Mouse (Mus musculus) intestine, embryonic 16.5 days (tissue): ENCODE data around the gene Sema5a. TPM values are rescaled to one million over a fixed set of nuclear protein-coding genes. Genes with fewer than 3 reads are reported as not detected.

Source experiments
- ATAC-seq: fragments of 200-750 bp; cut with Nextera tagmentation; 2 replicates; pipeline ENCODE4 v1.8.0; 2017; ENCODE audit warnings: moderate TSS enrichment, moderate library complexity
- H3K27ac ChIP-seq: fragments of 300-500 bp; sonication (generic); 2 replicates; pipeline ENCODE4 v1.5.1; 2014; ENCODE audit warnings: mild to moderate bottlenecking, low read length
- H3K27me3 ChIP-seq: fragments of 300-500 bp; sonication (generic); replicated peaks from 2 replicates; pipeline ENCODE4 v1.6.1; 2014; ENCODE audit warnings: low read length, control low read depth, mixed read lengths; ENCODE audit not compliant: control insufficient read depth, insufficient read depth
- H3K36me3 ChIP-seq: fragments of 300-500 bp; sonication (generic); 2 replicates; pipeline ENCODE4 v1.6.1; 2014; ENCODE audit warnings: low read length, control low read depth; ENCODE audit not compliant: control insufficient read depth, insufficient read depth
- H3K4me1 ChIP-seq: fragments of 300-500 bp; sonication (generic); 2 replicates; pipeline ENCODE4 v1.6.1; 2014; ENCODE audit warnings: low read length, control low read depth, mixed read lengths; ENCODE audit not compliant: control insufficient read depth, insufficient read depth
- H3K4me2 ChIP-seq: fragments of 300-500 bp; sonication (generic); 2 replicates; pipeline ENCODE4 v1.6.1; 2014; ENCODE audit warnings: low read depth, low read length, control low read depth
- H3K4me3 ChIP-seq: fragments of 300-500 bp; sonication (generic); 2 replicates; pipeline ENCODE4 v1.5.1; 2014; ENCODE audit warnings: mild to moderate bottlenecking, low read length
- H3K9ac ChIP-seq: fragments of 300-500 bp; sonication (generic); 2 replicates; pipeline ENCODE4 v1.6.1; 2014; ENCODE audit warnings: low read depth, low read length
- H3K9me3 ChIP-seq: fragments of 300-500 bp; sonication (generic); 2 replicates; pipeline ENCODE4 v1.6.1; 2016; ENCODE audit warnings: low read length, control low read depth; ENCODE audit not compliant: control insufficient read depth
- WGBS: fragments of 180-500 bp; shearing (Covaris S2); extraction: QIAGEN DNeasy Blood & Tissue Kit; methylation state at CpG from one replicate; pipeline ENCODE4 v1.1.7; 2014; 5-methylcytosine and 5-hydroxymethylcytosine counted together
- polyA plus RNA-seq: library from polyadenylated mRNA; unstranded; fragments of >200 nt; fragmentation: Nextera tagmentation; extraction: Ambion mirVana; gene quantifications from 2 replicates; pipeline ENCODE4 v1.2.1, GENCODE M21; 2015

Sema5a gene
- polyA plus RNA-seq, 1 experiment from 2014 or later = 12.0 TPM

DNA sequence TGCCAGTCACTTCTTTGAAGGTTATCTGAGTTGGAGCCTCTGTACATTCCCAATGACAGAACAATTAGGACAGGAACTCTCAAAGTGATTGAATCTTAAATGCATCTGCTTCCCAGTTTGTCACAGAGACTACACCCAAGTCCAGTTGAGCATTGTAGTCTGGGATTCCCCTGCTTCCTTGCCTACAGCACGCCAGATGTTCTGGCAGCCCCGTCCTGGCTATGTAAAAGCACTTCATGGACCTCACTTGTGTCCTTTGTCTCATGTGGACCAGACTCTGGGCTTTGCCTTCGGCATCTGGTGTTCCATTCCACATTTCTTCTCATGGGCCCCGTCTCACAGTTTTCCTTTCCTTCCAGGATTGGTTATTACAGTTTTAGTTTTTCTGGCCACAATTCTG, 334.7 kb downstream of the Sema5a start:
- H3K27ac ChIP-seq = no peak overlapping the region
- no peaks in the 10 kb centered on the region for H3K4me1 ChIP-seq
- H3K4me3 ChIP-seq = no peak overlapping the region
- no peak overlapping the region for H3K4me2 ChIP-seq
- no peak overlapping the region for H3K9ac ChIP-seq
- no peaks in the 10 kb centered on the region for H3K9me3 ChIP-seq
- no peak for ATAC-seq
- WGBS = 65% methylated on average over 4 of the region's 4 CpGs
- no peaks in the 10 kb centered on the region for H3K27me3 ChIP-seq
- no peaks in the 10 kb centered on the region for H3K36me3 ChIP-seq

DNA sequence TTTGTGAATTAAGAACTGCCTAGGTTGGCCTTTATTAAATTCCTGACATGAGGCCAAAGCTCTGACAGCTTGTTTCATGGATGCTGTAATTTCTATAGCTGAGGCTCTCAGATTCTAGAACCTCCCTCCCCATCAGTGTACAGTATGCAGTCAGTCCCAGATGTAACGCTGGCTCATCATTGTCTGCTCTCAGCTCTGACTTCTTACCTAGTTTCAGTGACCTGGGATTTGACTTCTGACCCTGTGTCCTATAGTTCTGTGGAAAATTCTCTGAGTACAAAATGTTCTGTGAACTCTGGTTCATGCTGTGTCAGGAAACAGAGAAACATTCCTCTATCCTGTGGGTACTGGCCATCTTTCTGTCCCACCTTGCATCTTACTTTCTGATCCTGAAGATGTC, 346.0 kb downstream of the Sema5a start:
- H3K4me2 ChIP-seq = no peak overlapping the region
- H3K9ac ChIP-seq = no peak overlapping the region
- no peaks in the 10 kb centered on the region for H3K9me3 ChIP-seq
- no peaks in the 10 kb centered on the region for H3K27me3 ChIP-seq
- ATAC-seq = no peak
- 73% methylated on average over 1 of the region's 1 CpGs for WGBS
- H3K4me1 ChIP-seq = no peaks in the 10 kb centered on the region
- H3K36me3 ChIP-seq = no peaks in the 10 kb centered on the region
- no peak overlapping the region for H3K27ac ChIP-seq
- no peak overlapping the region for H3K4me3 ChIP-seq

DNA sequence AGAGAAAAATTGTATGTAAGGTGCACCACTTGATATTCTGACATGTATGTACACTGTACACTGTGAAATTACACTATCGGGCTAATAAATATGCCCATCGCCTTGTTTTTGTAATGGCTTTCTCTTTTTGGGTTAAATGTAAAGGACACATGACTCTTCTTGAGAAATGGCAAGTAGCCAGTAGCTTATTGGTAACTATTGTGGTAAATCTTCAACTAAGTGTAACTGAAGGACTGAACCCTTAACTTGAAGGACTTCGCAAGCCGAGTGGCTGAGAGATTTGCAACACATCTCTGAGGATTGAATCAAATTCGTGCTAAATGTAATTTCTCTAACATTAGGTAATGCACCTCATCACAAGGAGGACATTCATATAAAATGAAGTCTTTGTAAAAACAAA, 349.1 kb downstream of the Sema5a start:
- Histone ChIP-seq H3K4me2 (no peak overlapping the region), H3K36me3 (no peaks in the 10 kb centered on the region), H3K4me1 (no peaks in the 10 kb centered on the region), H3K27ac (no peak overlapping the region), H3K9ac (no peak overlapping the region), H3K9me3 (no peaks in the 10 kb centered on the region), H3K4me3 (no peak overlapping the region), H3K27me3 (no peaks in the 10 kb centered on the region)
- 93% methylated on average over 5 of the region's 5 CpGs for WGBS
- no peak for ATAC-seq

DNA sequence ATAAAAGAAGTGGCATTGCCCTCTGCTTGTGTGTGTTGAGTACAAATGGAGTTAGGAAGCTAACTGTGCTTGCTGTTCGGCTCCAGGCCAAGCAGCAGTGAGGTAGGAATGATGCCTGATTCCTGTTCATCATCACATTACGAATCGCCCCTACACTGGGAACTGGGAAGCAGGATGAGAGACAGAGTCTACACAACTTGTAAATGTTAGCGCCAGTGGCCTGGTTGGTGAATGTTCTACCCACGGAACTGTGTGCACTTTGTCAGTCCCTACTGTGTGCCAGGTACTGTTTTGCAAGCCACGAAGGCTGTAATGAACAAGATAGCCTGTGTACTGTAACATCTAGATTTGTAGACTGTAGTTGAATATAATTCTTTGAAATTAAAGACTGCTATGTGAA, 352.0 kb downstream of the Sema5a start:
- Histone ChIP-seq H3K27ac (no peak overlapping the region), H3K4me1 (no peaks in the 10 kb centered on the region), H3K4me3 (no peak overlapping the region), H3K9me3 (no peaks in the 10 kb centered on the region), H3K4me2 (no peak overlapping the region), H3K36me3 (no peaks in the 10 kb centered on the region), H3K27me3 (no peaks in the 10 kb centered on the region), H3K9ac (no peak overlapping the region)
- no peak for ATAC-seq
- 81% methylated on average over 6 of the region's 6 CpGs for WGBS

DNA sequence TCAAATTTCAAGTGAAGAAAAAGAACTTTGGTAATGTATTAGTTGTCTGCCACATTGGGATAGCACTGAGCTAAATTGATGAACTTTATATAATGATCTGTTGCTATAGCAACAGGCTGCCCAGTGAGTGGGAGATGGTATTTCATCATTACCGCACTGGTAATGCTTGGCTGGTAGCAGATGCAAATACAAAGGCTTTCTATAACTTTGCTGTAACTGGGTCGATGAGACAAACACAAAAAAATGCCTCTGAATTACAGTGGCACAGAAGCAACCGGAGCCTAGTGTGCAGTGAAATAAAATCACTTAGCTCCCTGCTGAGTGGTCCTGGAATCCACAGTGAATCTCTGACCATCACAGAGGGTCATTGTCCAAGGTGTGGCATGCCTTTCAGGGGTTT, 352.6 kb downstream of the Sema5a start:
- 70% methylated on average over 3 of the region's 3 CpGs for WGBS
- Histone ChIP-seq H3K4me3 (no peak overlapping the region), H3K36me3 (no peaks in the 10 kb centered on the region), H3K4me1 (no peaks in the 10 kb centered on the region), H3K27ac (no peak overlapping the region), H3K27me3 (no peaks in the 10 kb centered on the region), H3K9me3 (no peaks in the 10 kb centered on the region), H3K4me2 (no peak overlapping the region), H3K9ac (no peak overlapping the region)
- ATAC-seq = no peak

DNA sequence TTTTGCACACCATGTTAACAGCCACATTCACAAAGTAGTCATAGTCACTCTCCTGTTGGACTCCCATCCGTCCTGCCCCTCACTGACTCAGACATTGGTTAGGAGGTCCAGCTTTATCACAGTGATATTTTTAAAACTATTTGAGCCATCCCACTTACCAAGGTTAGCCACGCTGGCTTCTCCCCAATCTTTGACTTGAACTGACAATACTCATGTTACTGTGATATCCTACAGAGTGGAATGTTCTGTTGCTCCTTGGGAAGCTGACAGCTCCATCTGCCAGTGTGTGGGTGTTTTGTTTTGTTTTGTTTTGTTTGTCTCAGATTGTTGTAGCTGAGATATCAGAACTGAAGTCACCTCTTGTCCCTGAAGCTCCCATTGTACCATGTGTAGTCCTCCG, 362.6 kb downstream of the Sema5a start:
- H3K4me2 ChIP-seq = no peak overlapping the region
- no peak overlapping the region for H3K27ac ChIP-seq
- H3K9ac ChIP-seq = no peak overlapping the region
- H3K4me3 ChIP-seq = no peak overlapping the region
- no peaks in the 10 kb centered on the region; the same call in 1 of the 2 replicates for H3K4me1 ChIP-seq
- no peaks in the 10 kb centered on the region for H3K9me3 ChIP-seq
- no peak for ATAC-seq
- WGBS = 87% methylated on average over 3 of the region's 3 CpGs
- H3K27me3 ChIP-seq = no peaks in the 10 kb centered on the region
- no peaks in the 10 kb centered on the region for H3K36me3 ChIP-seq

DNA sequence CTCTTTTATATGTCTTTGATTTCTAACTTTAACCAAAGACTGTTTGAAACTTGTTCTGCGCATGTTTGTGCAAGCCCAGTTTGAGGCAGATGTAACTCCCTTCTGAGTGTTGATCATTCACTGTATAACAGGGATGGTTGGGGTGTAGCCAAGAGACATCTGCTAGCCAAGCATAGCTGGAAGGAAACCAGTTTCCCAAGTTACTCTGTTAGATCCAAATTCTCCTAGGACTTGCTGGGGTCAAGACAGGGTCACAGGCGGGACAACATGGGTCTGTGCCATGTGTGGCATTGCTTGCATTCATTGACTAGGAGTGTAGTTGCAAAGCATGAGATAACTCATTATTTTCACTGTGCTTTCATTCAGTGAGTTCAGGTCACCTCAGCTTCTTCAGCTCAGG, 366.2 kb downstream of the Sema5a start:
- Histone ChIP-seq H3K9ac (no peak overlapping the region), H3K4me2 (no peak overlapping the region), H3K27ac (no peak overlapping the region), H3K4me3 (no peak overlapping the region), H3K27me3 (no peaks in the 10 kb centered on the region), H3K4me1 (no peaks in the 10 kb centered on the region; the same call in 1 of the 2 replicates), H3K36me3 (no peaks in the 10 kb centered on the region), H3K9me3 (no peaks in the 10 kb centered on the region)
- 70% methylated on average over 2 of the region's 2 CpGs for WGBS
- no peak for ATAC-seq

DNA sequence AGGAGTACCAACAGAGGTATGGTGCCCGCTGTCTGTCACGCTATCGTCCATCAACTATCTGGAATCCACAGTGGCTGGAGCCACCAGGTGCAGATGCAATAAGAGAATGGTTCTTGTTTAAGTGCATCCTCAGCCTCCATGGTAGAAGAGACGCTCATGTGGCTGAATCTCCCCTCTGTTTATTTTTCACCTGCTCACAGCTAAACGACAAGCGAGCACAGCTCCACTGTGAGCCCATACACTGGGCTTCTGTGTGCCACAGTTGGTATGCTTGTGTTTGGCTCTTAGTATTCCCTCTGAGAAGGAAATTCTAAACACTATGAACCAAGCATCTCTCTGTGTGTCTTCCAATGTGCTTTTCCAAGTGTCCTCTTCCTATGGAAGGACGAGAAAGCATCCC, 366.6 kb downstream of the Sema5a start:
- WGBS = 82% methylated on average over 7 of the region's 7 CpGs

DNA sequence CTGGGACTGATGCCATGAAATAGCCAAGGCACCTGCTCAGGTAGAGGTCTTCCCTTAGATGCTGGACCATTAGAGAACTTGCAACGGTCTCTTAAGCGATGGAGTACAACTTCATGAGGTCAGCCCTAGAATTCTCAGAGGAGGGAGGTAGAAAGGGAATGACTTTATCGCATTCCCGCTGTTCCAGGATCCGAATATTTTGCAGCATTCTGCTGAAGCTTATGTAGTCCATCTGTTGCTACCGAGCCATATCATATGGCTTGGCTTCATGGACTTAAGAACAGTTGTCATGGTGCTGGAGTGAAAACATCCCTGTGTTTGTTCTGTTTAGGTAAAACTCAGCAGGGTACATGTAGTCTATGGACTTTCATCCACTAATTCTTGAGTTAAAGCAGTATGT, 369.1 kb downstream of the Sema5a start:
- Histone ChIP-seq H3K4me1 (no peaks in the 10 kb centered on the region; the same call in 1 of the 2 replicates), H3K9ac (no peak overlapping the region), H3K4me2 (no peak overlapping the region), H3K27ac (no peak overlapping the region), H3K27me3 (no peaks in the 10 kb centered on the region), H3K9me3 (no peaks in the 10 kb centered on the region), H3K36me3 (no peaks in the 10 kb centered on the region), H3K4me3 (no peak overlapping the region)
- WGBS = 86% methylated on average over 6 of the region's 6 CpGs
- no peak for ATAC-seq

More for the DNA sequence above, 366.6 kb downstream of the Sema5a start:
- no peaks in the 10 kb centered on the region for H3K9me3 ChIP-seq
- no peaks in the 10 kb centered on the region for H3K36me3 ChIP-seq
- H3K27ac ChIP-seq = no peak overlapping the region
- no peaks in the 10 kb centered on the region; the same call in 1 of the 2 replicates for H3K4me1 ChIP-seq
- H3K27me3 ChIP-seq = no peaks in the 10 kb centered on the region
- ATAC-seq = no peak
- no peak overlapping the region for H3K4me2 ChIP-seq
- H3K4me3 ChIP-seq = no peak overlapping the region
- no peak overlapping the region for H3K9ac ChIP-seq

DNA sequence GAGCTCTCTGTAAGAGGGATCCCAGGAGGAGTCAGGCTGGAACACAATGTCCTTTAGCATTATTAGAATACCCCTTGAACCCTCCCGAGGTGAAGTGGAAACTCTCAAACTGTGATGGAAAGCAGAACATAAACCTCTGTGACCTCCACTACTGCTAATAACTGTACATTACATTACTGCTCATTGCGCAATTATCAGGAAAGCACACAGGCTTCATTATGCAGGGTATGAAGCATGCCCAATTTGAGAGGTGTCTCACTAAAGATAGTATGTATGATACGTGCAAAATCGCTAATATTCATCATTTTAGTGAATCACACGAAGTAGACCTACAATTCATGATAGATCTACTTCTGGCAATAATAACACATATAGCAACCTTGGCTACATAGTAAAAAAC, 371.2 kb downstream of the Sema5a start:
- no peak for ATAC-seq

More for the DNA sequence above, 371.2 kb downstream of the Sema5a start:
- Histone ChIP-seq H3K9ac (no peak overlapping the region), H3K27me3 (no peaks in the 10 kb centered on the region), H3K4me1 (no peaks in the 10 kb centered on the region; the same call in 1 of the 2 replicates), H3K36me3 (no peaks in the 10 kb centered on the region), H3K9me3 (no peaks in the 10 kb centered on the region), H3K4me3 (no peak overlapping the region), H3K27ac (no peak overlapping the region), H3K4me2 (no peak overlapping the region)
- 78% methylated on average over 5 of the region's 5 CpGs for WGBS
